Mouse (Mus musculus) limb, embryonic 15.5 days (tissue): ENCODE results near the gene Pif1. TPM values are rescaled to one million over a fixed set of nuclear protein-coding genes. Genes with fewer than 3 reads are reported as not detected.

Source experiments
- ATAC-seq: fragments of 200-750 bp; cut with Nextera tagmentation; 2 replicates; pipeline ENCODE4 v1.8.0; 2017; ENCODE audit warnings: low read depth, moderate TSS enrichment; ENCODE audit not compliant: insufficient number of reproducible peaks, low FRiP score, low TSS enrichment
- H3K27ac ChIP-seq: fragments of 300-500 bp; sonication (generic); 2 replicates; pipeline ENCODE4 v1.5.1; 2015; ENCODE audit warnings: moderate library complexity, mild to moderate bottlenecking, inconsistent platforms
- H3K27me3 ChIP-seq: fragments of 300-500 bp; sonication (generic); 2 replicates; pipeline ENCODE4 v1.6.1; 2015; ENCODE audit warnings: inconsistent platforms
- H3K36me3 ChIP-seq: fragments of 300-500 bp; sonication (generic); 2 replicates; pipeline ENCODE4 v1.6.1; 2015; ENCODE audit warnings: inconsistent platforms
- H3K4me1 ChIP-seq: fragments of 300-500 bp; sonication (generic); 2 replicates; pipeline ENCODE4 v1.6.1; 2015; ENCODE audit warnings: inconsistent platforms
- H3K4me2 ChIP-seq: fragments of 300-500 bp; sonication (generic); 2 replicates; pipeline ENCODE4 v1.6.1; 2015; ENCODE audit warnings: mild to moderate bottlenecking, inconsistent platforms
- H3K4me3 ChIP-seq: fragments of 300-500 bp; sonication (generic); 2 replicates; pipeline ENCODE4 v1.5.1; 2015; ENCODE audit warnings: mild to moderate bottlenecking, inconsistent platforms
- H3K9ac ChIP-seq: fragments of 300-500 bp; sonication (generic); 2 replicates; pipeline ENCODE4 v1.6.1; 2015; ENCODE audit warnings: inconsistent platforms
- H3K9me3 ChIP-seq: fragments of 300-500 bp; sonication (generic); 2 replicates; pipeline ENCODE4 v1.6.1; 2016; ENCODE audit warnings: inconsistent platforms
- WGBS: fragments of 180-500 bp; shearing (Covaris S2); methylation state at CpG from one replicate; pipeline ENCODE4 v1.1.7; 2015; 5-methylcytosine and 5-hydroxymethylcytosine counted together
- polyA plus RNA-seq: library from polyadenylated mRNA; unstranded; fragments of >200 nt; fragmentation: Nextera tagmentation; extraction: Ambion mirVana; gene quantifications from 2 replicates; pipeline ENCODE4 v1.2.1, GENCODE M21; 2015

Gene Pif1
- polyA plus RNA-seq, 1 experiment from 2014 or later, result 8.9 TPM

- Histone ChIP-seq H3K4me3 (peak overlapping the region; percentile 65), H3K4me2 (peak overlapping the region; percentile 60), H3K36me3 (no peaks in the 10 kb centered on the region), H3K9ac (no peak overlapping the region), H3K27ac (peak overlapping the region; percentile 80), H3K4me1 (peaks cover 40% of the 10 kb centered on the region), H3K27me3 (no peaks in the 10 kb centered on the region), H3K9me3 (no peaks in the 10 kb centered on the region)
- ATAC-seq, result peak; percentile 4; the same call in 1 of the 2 replicates
- WGBS, result 6% methylated on average over 20 of the region's 29 CpGs
Observed at GRCm38 (mm10) chr9:65580401-65581256, 6.3 kb upstream of the Pif1 start.

- ATAC-seq, result no peak
- no peak overlapping the region for H3K4me2 ChIP-seq
- no peak overlapping the region for H3K9ac ChIP-seq
- 22% methylated on average over 8 of the region's 8 CpGs for WGBS
- H3K4me3 ChIP-seq, result no peak overlapping the region
- no peaks in the 10 kb centered on the region for H3K9me3 ChIP-seq
- H3K27me3 ChIP-seq, result no peaks in the 10 kb centered on the region
- H3K36me3 ChIP-seq, result no peaks in the 10 kb centered on the region
- no peak overlapping the region for H3K27ac ChIP-seq
- H3K4me1 ChIP-seq, result peaks cover 31% of the 10 kb centered on the region
Observed at GRCm38 (mm10) chr9:65583045-65583444, 3.9 kb upstream of the Pif1 start.

DNA sequence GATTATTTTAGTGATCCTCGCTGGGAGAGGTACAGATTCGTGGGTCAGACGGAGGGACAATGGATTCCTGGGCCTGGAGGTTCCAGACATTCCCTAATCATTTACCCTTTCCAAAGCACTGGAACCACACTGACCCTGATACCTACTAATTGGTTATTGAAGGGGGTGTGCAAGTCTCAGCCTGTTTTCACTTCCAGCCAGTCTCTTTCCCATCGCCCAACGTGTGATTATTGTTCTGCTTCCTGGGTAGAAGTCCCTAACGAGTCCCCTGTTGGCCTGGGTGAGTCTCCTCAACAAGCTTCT lies 261 bp downstream of the Pif1 start:
- Histone ChIP-seq H3K4me3 (peak overlapping the region; percentile 58), H3K27ac (no peak overlapping the region), H3K27me3 (no peaks in the 10 kb centered on the region), H3K9ac (peak overlapping the region; percentile 52; the same call in 1 of the 2 replicates), H3K4me1 (peaks cover 29% of the 10 kb centered on the region), H3K4me2 (peak overlapping the region; percentile 99), H3K9me3 (no peaks in the 10 kb centered on the region), H3K36me3 (peaks cover 18% of the 10 kb centered on the region; the same call in 1 of the 2 replicates)
- 0% methylated on average over 6 of the region's 6 CpGs for WGBS
- no peak for ATAC-seq

- WGBS, result under 1% methylated on average over 64 of the region's 64 CpGs
- ATAC-seq, result no peak
- Histone ChIP-seq H3K4me2 (peak overlapping the region; percentile 99), H3K27me3 (no peaks in the 10 kb centered on the region), H3K27ac (no peak overlapping the region), H3K36me3 (peaks cover 22% of the 10 kb centered on the region; the same call in 1 of the 2 replicates), H3K9ac (peak overlapping the region; percentile 52), H3K4me1 (peaks cover 29% of the 10 kb centered on the region), H3K4me3 (peak overlapping the region; percentile 58), H3K9me3 (no peaks in the 10 kb centered on the region)
Observed at GRCm38 (mm10) chr9:65587573-65588358, 806 bp downstream of the Pif1 start.

GRCm38 (mm10) chr9:65589091-65589490 lies 2.1 kb downstream of the Pif1 start:
- H3K4me1 ChIP-seq, result peaks cover 29% of the 10 kb centered on the region
- 73% methylated on average over 3 of the region's 3 CpGs for WGBS
- 0 out of 2 replicates have a peak, but pooled peaks have one; percentile 16 for ATAC-seq
- H3K9me3 ChIP-seq, result no peaks in the 10 kb centered on the region
- peak overlapping the region; percentile 58; the same call in 1 of the 2 replicates for H3K4me3 ChIP-seq
- no peaks in the 10 kb centered on the region for H3K27me3 ChIP-seq
- no peak overlapping the region for H3K27ac ChIP-seq
- peak overlapping the region; percentile 99 for H3K4me2 ChIP-seq
- H3K9ac ChIP-seq, result no peak overlapping the region
- peaks cover 35% of the 10 kb centered on the region; the same call in 1 of the 2 replicates for H3K36me3 ChIP-seq

DNA sequence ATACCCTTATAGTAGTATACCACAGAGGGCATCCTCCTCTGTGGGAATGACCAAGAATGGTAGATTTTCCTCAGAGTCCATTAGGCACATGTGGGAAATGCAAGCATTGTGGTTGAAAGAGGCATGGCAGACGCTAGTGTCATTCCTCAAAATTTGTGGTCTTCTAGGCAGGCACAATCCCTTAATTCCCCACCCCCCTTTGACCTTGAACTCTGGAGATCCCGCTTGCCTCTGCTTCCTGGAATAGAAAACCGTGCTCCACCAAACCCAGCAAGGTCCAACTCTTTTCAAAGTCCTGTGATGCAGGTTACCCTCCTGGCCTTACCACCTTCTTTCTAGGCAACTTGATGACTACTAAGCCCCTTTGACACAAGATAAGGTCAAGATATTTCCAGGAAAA lies 5.8 kb downstream of the Pif1 start:
- Histone ChIP-seq H3K36me3 (peaks cover 48% of the 10 kb centered on the region), H3K9ac (no peak overlapping the region), H3K27ac (no peak overlapping the region), H3K9me3 (no peaks in the 10 kb centered on the region), H3K4me3 (no peak overlapping the region), H3K27me3 (no peaks in the 10 kb centered on the region), H3K4me1 (peaks cover 22% of the 10 kb centered on the region), H3K4me2 (no peak overlapping the region)
- no peak for ATAC-seq
- WGBS, result 90% methylated on average over 3 of the region's 3 CpGs

GRCm38 (mm10) chr9:65593596-65593995 lies 6.6 kb downstream of the Pif1 start:
- Histone ChIP-seq H3K9ac (no peak overlapping the region), H3K9me3 (no peaks in the 10 kb centered on the region), H3K27me3 (no peaks in the 10 kb centered on the region), H3K36me3 (peaks cover 48% of the 10 kb centered on the region), H3K4me1 (peaks cover 14% of the 10 kb centered on the region), H3K27ac (no peak overlapping the region), H3K4me3 (no peak overlapping the region), H3K4me2 (no peak overlapping the region)
- WGBS, result 75% methylated on average over 9 of the region's 9 CpGs
- no peak for ATAC-seq

- Histone ChIP-seq H3K4me2 (no peak overlapping the region), H3K36me3 (peaks cover 15% of the 10 kb centered on the region), H3K9me3 (no peaks in the 10 kb centered on the region), H3K27ac (no peak overlapping the region), H3K4me1 (no peaks in the 10 kb centered on the region; the same call in 1 of the 2 replicates), H3K4me3 (peak overlapping the region; percentile 16; the same call in 1 of the 2 replicates), H3K9ac (no peak overlapping the region), H3K27me3 (no peaks in the 10 kb centered on the region)
- whole genome bisulfite sequencing, result 55% methylated on average over 7 of the region's 11 CpGs
- ATAC-seq, result no peak
Observed at GRCm38 (mm10) chr9:65598765-65599249, 11.8 kb downstream of the Pif1 start.

- H3K27ac ChIP-seq, result no peak overlapping the region
- H3K4me1 ChIP-seq, result peaks cover 3% of the 10 kb centered on the region
- no peak overlapping the region for H3K4me3 ChIP-seq
- H3K27me3 ChIP-seq, result no peaks in the 10 kb centered on the region
- WGBS, result 82% methylated on average over 2 of the region's 2 CpGs
- H3K4me2 ChIP-seq, result no peak overlapping the region
- H3K36me3 ChIP-seq, result 0 out of 2 replicates have a peak, but pooled peaks cover under 1% of the 10 kb centered on the region
- H3K9ac ChIP-seq, result no peak overlapping the region
- no peak for ATAC-seq
- H3K9me3 ChIP-seq, result no peaks in the 10 kb centered on the region
Observed at GRCm38 (mm10) chr9:65600951-65601350, 14.0 kb downstream of the Pif1 start.

GRCm38 (mm10) chr9:65603401-65604102 lies 16.6 kb downstream of the Pif1 start:
- no peak overlapping the region for H3K27ac ChIP-seq
- H3K4me2 ChIP-seq, result no peak overlapping the region
- 56% methylated on average over 8 of the region's 8 CpGs for WGBS
- no peak overlapping the region for H3K9ac ChIP-seq
- no peaks in the 10 kb centered on the region for H3K36me3 ChIP-seq
- H3K4me3 ChIP-seq, result no peak overlapping the region
- no peaks in the 10 kb centered on the region for H3K9me3 ChIP-seq
- peaks cover 13% of the 10 kb centered on the region for H3K4me1 ChIP-seq
- no peaks in the 10 kb centered on the region for H3K27me3 ChIP-seq
- ATAC-seq, result no peak

- Histone ChIP-seq H3K9me3 (no peaks in the 10 kb centered on the region), H3K4me3 (no peak overlapping the region; the same call in 1 of the 2 replicates), H3K27ac (no peak overlapping the region), H3K4me1 (peaks cover 13% of the 10 kb centered on the region), H3K4me2 (peak overlapping the region; percentile 36), H3K27me3 (no peaks in the 10 kb centered on the region), H3K36me3 (no peaks in the 10 kb centered on the region), H3K9ac (no peak overlapping the region)
- WGBS, result 7% methylated on average over 9 of the region's 9 CpGs
- ATAC-seq, result peak; percentile 73
Observed at GRCm38 (mm10) chr9:65605471-65606136, 18.6 kb downstream of the Pif1 start.
